ENCODE assay signal across 8 mouse cellular contexts in genomic region chr7:4445216-4445791, GRCm38 (mm10). TPM values are rescaled to one million over a fixed set of nuclear protein-coding genes. Genes with fewer than 3 reads are reported as not detected.
DNase-seq lines count a peak whose midpoint lies in the region; ATAC-seq and TF ChIP-seq lines count a peak whose summit lies in the region.

Gene Rdh13, minus strand, starts transcription at chr7:4445649.

- TF ChIP-seq CTCF in E14TG2a.4 (conservative IDR thresholded peaks at IDR 0.05; ENCODE audit: low read length): no peak
- TF ChIP-seq CTCF in heart, postnatal 0 days (IDR thresholded peaks at IDR 0.05; ENCODE audit: low read depth): peak; percentile 1; the same call in 1 of the 2 replicates
- no peak for TF ChIP-seq CTCF in testis, adult 2 months (IDR thresholded peaks at IDR 0.05; ENCODE audit: control insufficient read depth, insufficient read depth, insufficient replicate concordance, low read depth, low read length)

- no peak; the same call in 1 of the 2 replicates for TF ChIP-seq POLR2A in testis, adult 2 months (IDR thresholded peaks at IDR 0.05; ENCODE audit: control insufficient read depth, low read depth, low read length)

- peak; percentile 78 for DNase-seq in c-Kit-positive CD71-positive TER-119-positive erythroid progenitor cells, embryonic 14.5 days (ENCODE audit: low spot score)
- peak; percentile 95 for DNase-seq in heart, postnatal 0 days (ENCODE audit: low spot score)
- peak; percentile 87 to 92 for DNase-seq in kidney, postnatal 4 days

- peaks cover 47% of the 10 kb centered on the region for H3K4me1 ChIP-seq in E14TG2a.4 (replicated peaks; ENCODE audit: low read depth, low read length)
- peaks cover 10% of the 10 kb centered on the region; the same call in 1 of the 2 replicates for H3K4me1 ChIP-seq in forebrain, embryonic 12.5 days
- 0 out of 2 replicates have a peak, but pooled peaks cover 7% of the 10 kb centered on the region for H3K4me1 ChIP-seq in heart, postnatal 0 days (ENCODE audit: control insufficient read depth, insufficient read depth)
- H3K4me1 ChIP-seq in liver, embryonic 16.5 days (ENCODE audit: control insufficient read depth, low read depth, low read length): peaks cover 6% of the 10 kb centered on the region; the same call in 1 of the 2 replicates
- H3K4me1 ChIP-seq in neural tube, embryonic 13.5 days (replicated peaks): peaks cover 12% of the 10 kb centered on the region
- H3K4me1 ChIP-seq in testis, adult 2 months (ENCODE audit: control insufficient read depth, insufficient read depth, low read length): peaks cover 3% of the 10 kb centered on the region

- TF ChIP-seq EP300 in heart, postnatal 0 days (IDR thresholded peaks at IDR 0.05; ENCODE audit: low read depth): no peak

- no peaks in the 10 kb centered on the region for H3K9me3 ChIP-seq in E14TG2a.4 (ENCODE audit: low read length)
- H3K9me3 ChIP-seq in forebrain, embryonic 12.5 days: no peaks in the 10 kb centered on the region
- H3K9me3 ChIP-seq in heart, postnatal 0 days (replicated peaks; ENCODE audit: control insufficient read depth, low read length): no peaks in the 10 kb centered on the region
- no peaks in the 10 kb centered on the region for H3K9me3 ChIP-seq in liver, embryonic 16.5 days (replicated peaks; ENCODE audit: control insufficient read depth, low read length)
- H3K9me3 ChIP-seq in neural tube, embryonic 13.5 days: no peaks in the 10 kb centered on the region

- under 1% methylated on average over 35 of the region's 35 CpGs for WGBS in forebrain, embryonic 12.5 days
- WGBS in heart, postnatal 0 days: 0% methylated on average over 35 of the region's 35 CpGs
- under 1% methylated on average over 35 of the region's 35 CpGs for WGBS in liver, embryonic 16.5 days (ENCODE audit: insufficient replicate concordance)
- under 1% methylated on average over 35 of the region's 35 CpGs for WGBS in neural tube, embryonic 13.5 days

- H3K9ac ChIP-seq in forebrain, embryonic 12.5 days: peak within 1 kb of the TSS; percentile 75
- H3K9ac ChIP-seq in heart, postnatal 0 days (replicated peaks; ENCODE audit: low read depth, low read length): peak within 1 kb of the TSS; percentile 71
- H3K9ac ChIP-seq in liver, embryonic 16.5 days (ENCODE audit: low read depth, low read length): peak within 1 kb of the TSS; percentile 68
- H3K9ac ChIP-seq in neural tube, embryonic 13.5 days: peak within 1 kb of the TSS; percentile 82

- peak within 1 kb of the TSS; percentile 67 for H3K4me2 ChIP-seq in forebrain, embryonic 12.5 days
- H3K4me2 ChIP-seq in heart, postnatal 0 days (ENCODE audit: low read depth, low read length): peak within 1 kb of the TSS; percentile 56
- H3K4me2 ChIP-seq in liver, embryonic 16.5 days (ENCODE audit: low read depth, low read length): peak within 1 kb of the TSS; percentile 83
- H3K4me2 ChIP-seq in neural tube, embryonic 13.5 days: peak within 1 kb of the TSS; percentile 76

- ATAC-seq in forebrain, embryonic 12.5 days (ENCODE audit: low FRiP score): peak; percentile 96
- peak; percentile 95 for ATAC-seq in heart, postnatal 0 days (ENCODE audit: insufficient read depth, low read depth)
- peak; percentile 96 for ATAC-seq in liver, embryonic 16.5 days (ENCODE audit: low read depth)
- ATAC-seq in neural tube, embryonic 13.5 days (ENCODE audit: low read depth): peak; percentile 95

- H3K27me3 ChIP-seq in E14TG2a.4 (ENCODE audit: insufficient read depth, low read length): no peaks in the 10 kb centered on the region
- no peaks in the 10 kb centered on the region for H3K27me3 ChIP-seq in forebrain, embryonic 12.5 days
- no peaks in the 10 kb centered on the region for H3K27me3 ChIP-seq in heart, postnatal 0 days (ENCODE audit: control insufficient read depth, insufficient read depth, low read length)
- no peaks in the 10 kb centered on the region for H3K27me3 ChIP-seq in liver, embryonic 16.5 days (ENCODE audit: control insufficient read depth, insufficient read depth, low read depth, low read length)
- H3K27me3 ChIP-seq in neural tube, embryonic 13.5 days: no peaks in the 10 kb centered on the region
- H3K27me3 ChIP-seq in testis, adult 2 months (ENCODE audit: control insufficient read depth, insufficient read depth, low read length): no peaks in the 10 kb centered on the region

- 0 out of 2 replicates have a peak within 1 kb of the TSS, but pooled peaks have one; percentile 25 for H3K27ac ChIP-seq in forebrain, embryonic 12.5 days
- H3K27ac ChIP-seq in heart, postnatal 0 days (ENCODE audit: low read depth): peak within 1 kb of the TSS; percentile 94
- H3K27ac ChIP-seq in liver, embryonic 16.5 days (ENCODE audit: low read length): peak within 1 kb of the TSS; percentile 43
- peak within 1 kb of the TSS; percentile 83 for H3K27ac ChIP-seq in neural tube, embryonic 13.5 days (replicated peaks)
- peak within 1 kb of the TSS; percentile 81 for H3K27ac ChIP-seq in testis, adult 2 months (ENCODE audit: control insufficient read depth, insufficient read depth, low read depth, low read length)

- peak within 1 kb of the TSS; percentile 94 for H3K4me3 ChIP-seq in E14TG2a.4 (replicated peaks; ENCODE audit: low read length)
- peak within 1 kb of the TSS; percentile 74 for H3K4me3 ChIP-seq in forebrain, embryonic 12.5 days (replicated peaks)
- peak within 1 kb of the TSS; percentile 87 for H3K4me3 ChIP-seq in heart, postnatal 0 days (ENCODE audit: low read depth, low read length)
- H3K4me3 ChIP-seq in liver, embryonic 16.5 days (ENCODE audit: low read depth, low read length): peak within 1 kb of the TSS; percentile 82
- H3K4me3 ChIP-seq in neural tube, embryonic 13.5 days: peak within 1 kb of the TSS; percentile 82
- peak within 1 kb of the TSS; percentile 93 for H3K4me3 ChIP-seq in testis, adult 2 months (ENCODE audit: control insufficient read depth, low read depth, low read length)

- peaks cover 43% of the 10 kb centered on the region for H3K36me3 ChIP-seq in E14TG2a.4 (ENCODE audit: insufficient read depth, low read length)
- H3K36me3 ChIP-seq in forebrain, embryonic 12.5 days (replicated peaks): peaks cover 32% of the 10 kb centered on the region
- H3K36me3 ChIP-seq in heart, postnatal 0 days (replicated peaks; ENCODE audit: control insufficient read depth, insufficient read depth, low read length): peaks cover 39% of the 10 kb centered on the region
- H3K36me3 ChIP-seq in liver, embryonic 16.5 days (ENCODE audit: control insufficient read depth, insufficient read depth): peaks cover 7% of the 10 kb centered on the region
- peaks cover 40% of the 10 kb centered on the region for H3K36me3 ChIP-seq in neural tube, embryonic 13.5 days
- no peaks in the 10 kb centered on the region for H3K36me3 ChIP-seq in testis, adult 2 months (ENCODE audit: control insufficient read depth, insufficient read depth, low read length)

RNA-seq across cellular contexts. Expression of gene Rdh13, which starts in this region (rescaled TPM):
- polyA plus RNA-seq in forebrain, embryonic 12.5 days (2016; fragmentation: Nextera tagmentation; extraction: Ambion mirVana): 26.5 and 26.7 TPM in 2 replicates
- 19.4 and 70.3 TPM in 2 replicates for total RNA-seq in heart, postnatal 0 days (2014; rRNA removed; ENCODE audit: low replicate concordance)
- polyA plus RNA-seq in heart, postnatal 0 days (2015; fragmentation: Nextera tagmentation; extraction: Ambion mirVana): 24.9 and 28.0 TPM in 2 replicates
- polyA plus RNA-seq in liver, embryonic 16.5 days (2015; fragmentation: Nextera tagmentation; extraction: Ambion mirVana): 4.2 and 4.3 TPM in 2 replicates
- polyA plus RNA-seq in neural tube, embryonic 13.5 days (2015; fragmentation: Nextera tagmentation; extraction: Ambion mirVana): 35.9 and 38.6 TPM in 2 replicates
- polyA plus RNA-seq in testis, adult 2 months (2012; rRNA removed): 2.5 and 4.0 TPM in 2 replicates

Comparison
In these comparisons a context has a peak if more than half of its experiments do, and no peak if none do; other contexts are left out.
1. Peak in every context shown above with its lines: DNase-seq, ATAC-seq, H3K4me3 ChIP-seq and H3K27ac ChIP-seq.
2. H3K27ac ChIP-seq: peak in every context shown above with its lines; median percentile 94 in heart, postnatal 0 days; 83 in neural tube, embryonic 13.5 days; 81 in testis, adult 2 months; 43 in liver, embryonic 16.5 days; 25 in forebrain, embryonic 12.5 days.